Comparison of ENCODE assay signal across 9 mouse cellular contexts in the genomic region with DNA sequence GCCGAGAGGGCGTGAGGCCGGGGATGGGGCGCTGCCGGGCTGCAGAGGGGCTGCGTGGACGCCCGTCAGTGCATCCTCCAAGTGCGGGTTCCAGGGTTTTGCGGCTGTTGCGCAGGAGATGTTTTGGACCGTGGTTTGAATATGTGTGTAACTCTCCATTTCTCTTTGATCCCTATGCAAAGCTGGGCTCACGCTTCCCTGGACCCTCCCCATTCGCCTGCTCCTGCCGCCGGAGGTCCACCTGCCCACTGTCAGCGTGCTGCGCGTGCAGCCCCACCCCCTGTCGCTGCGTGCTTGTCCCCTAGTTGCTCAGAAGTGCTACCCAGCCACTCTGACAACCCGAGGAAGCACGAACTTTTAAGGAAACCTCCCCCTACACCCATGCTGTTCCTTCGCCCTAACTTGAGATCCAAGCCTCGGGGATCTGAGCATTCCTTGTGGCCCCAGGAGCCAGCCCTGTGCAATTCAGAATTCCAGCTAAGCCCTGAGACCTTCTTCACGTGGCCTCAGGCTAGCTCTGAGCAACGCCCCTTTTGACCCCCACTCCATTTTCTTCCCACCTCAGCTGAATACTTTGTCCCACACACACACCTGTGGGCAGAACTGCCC. TPM values are rescaled to one million over a fixed set of nuclear protein-coding genes. Genes with fewer than 3 reads are reported as not detected.
DNase-seq lines count a peak whose midpoint lies in the region; ATAC-seq and TF ChIP-seq lines count a peak whose summit lies in the region.
"Had no signal": no experiment of that assay in that cellular context is flagged by ENCODE, and none has a peak within 500 bp of the region (broad histone marks: within the 10 kb centered on the region; RNA-seq: fewer than 3 reads in every experiment).

No protein-coding gene starts in this region.

- peak overlapping the region; percentile 61 to 62 for H3K4me3 ChIP-seq in heart, embryonic 14.5 days (ENCODE audit: control insufficient read depth in 1 of 2, insufficient read depth in 1 of 2, low read depth in 1 of 2, low read length in 2 of 2)
- peak overlapping the region; percentile 63 to 96 for H3K4me3 ChIP-seq in ES-E14 (ENCODE audit: insufficient read depth in 1 of 2, low read depth in 1 of 2, low read length in 2 of 2, poor library complexity in 1 of 2, severe bottlenecking in 1 of 2)
- peak overlapping the region; percentile 65 for H3K4me3 ChIP-seq in forebrain, embryonic 16.5 days (replicated peaks; ENCODE audit: low read length)
- H3K4me3 ChIP-seq in liver, embryonic 16.5 days (ENCODE audit: low read depth, low read length): peak overlapping the region; percentile 59

- H3K27ac ChIP-seq in heart, embryonic 14.5 days (replicated peaks in 1 of 2; ENCODE audit: control insufficient read depth in 1 of 2, insufficient read depth in 1 of 2, low read depth in 2 of 2, low read length in 2 of 2): no peak overlapping the region
- H3K27ac ChIP-seq in ES-E14 (ENCODE audit: insufficient read depth, low read depth, low read length, poor library complexity, severe bottlenecking): no peak overlapping the region
- no peak overlapping the region for H3K27ac ChIP-seq in forebrain, embryonic 16.5 days (ENCODE audit: low read length)
- peak overlapping the region; percentile 80 for H3K27ac ChIP-seq in liver, embryonic 16.5 days (ENCODE audit: low read length)

- peaks cover 31% of the 10 kb centered on the region for H3K27me3 ChIP-seq in heart, embryonic 14.5 days (ENCODE audit: control insufficient read depth, insufficient read depth, low read length)
- H3K27me3 ChIP-seq in forebrain, embryonic 16.5 days (replicated peaks; ENCODE audit: control insufficient read depth, insufficient read depth, low read length): peaks cover 10% of the 10 kb centered on the region; the same call in 1 of the 2 replicates
- peaks cover 21% of the 10 kb centered on the region for H3K27me3 ChIP-seq in liver, embryonic 16.5 days (ENCODE audit: control insufficient read depth, insufficient read depth, low read depth, low read length)

- no peak for ATAC-seq in heart, embryonic 14.5 days (ENCODE audit: insufficient number of reproducible peaks, insufficient read depth, low FRiP score, low read depth)
- peak; percentile 36 for ATAC-seq in forebrain, embryonic 16.5 days
- no peak for ATAC-seq in liver, embryonic 16.5 days (ENCODE audit: low read depth)

- in situ Hi-C loops in ES-E14 (cut with MboI; ENCODE audit: low sequenced_read_pairs in 2 of 2, unreplicated experiment in 2 of 2): loop anchor here in 1 of 2 experiments (25.0 kb wide), 1 partner anchor 202 kb away; a partner anchor contains a TSS

- H3K4me1 ChIP-seq in heart, embryonic 14.5 days (ENCODE audit: control insufficient read depth in 2 of 2, insufficient read depth in 2 of 2, low read length in 2 of 2): peaks cover 18 to 26% of the 10 kb centered on the region in 2 experiments
- peaks cover 2 to 31% of the 10 kb centered on the region in 2 experiments; a peak in 2 of 4 replicates for H3K4me1 ChIP-seq in ES-E14 (ENCODE audit: control insufficient read depth in 2 of 2, insufficient read depth in 2 of 2, low read length in 2 of 2, poor library complexity in 1 of 2)
- peaks cover 9% of the 10 kb centered on the region for H3K4me1 ChIP-seq in forebrain, embryonic 16.5 days (replicated peaks; ENCODE audit: control insufficient read depth, insufficient read depth, low read length)
- peaks cover 16% of the 10 kb centered on the region for H3K4me1 ChIP-seq in liver, embryonic 16.5 days (ENCODE audit: control insufficient read depth, low read depth, low read length)

- no peaks in the 10 kb centered on the region for H3K9me3 ChIP-seq in heart, embryonic 14.5 days (ENCODE audit: control insufficient read depth, low read length)
- peaks cover 5% of the 10 kb centered on the region for H3K9me3 ChIP-seq in ES-E14 (ENCODE audit: control insufficient read depth, insufficient read depth, low read depth, low read length)
- no peaks in the 10 kb centered on the region for H3K9me3 ChIP-seq in forebrain, embryonic 16.5 days (ENCODE audit: control insufficient read depth, low read length)
- no peaks in the 10 kb centered on the region for H3K9me3 ChIP-seq in liver, embryonic 16.5 days (replicated peaks; ENCODE audit: control insufficient read depth, low read length)

- intact Hi-C loops in heart, postnatal 36 days (cut with DNase I): no loop called here

- WGBS in heart, embryonic 14.5 days: 5% methylated on average over 27 of the region's 27 CpGs
- 2% methylated on average over 27 of the region's 27 CpGs for WGBS in forebrain, embryonic 16.5 days
- WGBS in liver, embryonic 16.5 days (ENCODE audit: insufficient replicate concordance): 5% methylated on average over 27 of the region's 27 CpGs

- peak overlapping the region; percentile 98 for H3K4me2 ChIP-seq in heart, embryonic 14.5 days (ENCODE audit: low read length)
- peak overlapping the region; percentile 92 for H3K4me2 ChIP-seq in forebrain, embryonic 16.5 days (ENCODE audit: low read length)
- peak overlapping the region; percentile 61 for H3K4me2 ChIP-seq in liver, embryonic 16.5 days (ENCODE audit: low read depth, low read length)

- peak overlapping the region; percentile 68 for H3K9ac ChIP-seq in heart, embryonic 14.5 days (ENCODE audit: low read length)
- H3K9ac ChIP-seq in ES-E14 (ENCODE audit: insufficient read depth, low read depth, low read length, poor library complexity, severe bottlenecking): peak overlapping the region; percentile 31
- H3K9ac ChIP-seq in forebrain, embryonic 16.5 days (replicated peaks; ENCODE audit: low read depth, low read length): peak overlapping the region; percentile 65
- H3K9ac ChIP-seq in liver, embryonic 16.5 days (ENCODE audit: low read depth, low read length): peak overlapping the region; percentile 61

- DNase-seq in heart, postnatal 36 days: no peak
- no peak for DNase-seq in ES-E14 (ENCODE audit: low read depth, low spot score)
- no peak for DNase-seq in spleen, postnatal 36 days (ENCODE audit: low spot score in 2 of 2)
- no peak for DNase-seq in embryo, embryonic 9.5 days (ENCODE audit: extremely low spot score)
- no peak for DNase-seq in B cell, adult 2 months

- H3K36me3 ChIP-seq in heart, embryonic 14.5 days (ENCODE audit: control insufficient read depth, insufficient read depth, low read length): no peaks in the 10 kb centered on the region
- H3K36me3 ChIP-seq in ES-E14 (ENCODE audit: control insufficient read depth, insufficient read depth, low read length, poor library complexity, severe bottlenecking): no peaks in the 10 kb centered on the region
- H3K36me3 ChIP-seq in forebrain, embryonic 16.5 days (ENCODE audit: control insufficient read depth, insufficient read depth): no peaks in the 10 kb centered on the region
- H3K36me3 ChIP-seq in liver, embryonic 16.5 days (ENCODE audit: control insufficient read depth, insufficient read depth): no peaks in the 10 kb centered on the region
- H3K36me3 ChIP-seq: G1E had no signal

TF ChIP-seq in ES-E14, 5 proteins besides CTCF, POLR2A, EP300 and RAD21:
- TF ChIP-seq ZNF384 (IDR thresholded peaks at IDR 0.05; ENCODE audit: low read depth, low read length) (no peak), MAFK (IDR thresholded peaks at IDR 0.05; ENCODE audit: insufficient read depth, low read depth, low read length) (no peak), CHD2 (IDR thresholded peaks at IDR 0.05; ENCODE audit: low read depth, low read length) (no peak), ZC3H11A (IDR thresholded peaks at IDR 0.05; ENCODE audit: borderline replicate concordance, low read depth, low read length) (no peak), HCFC1 (IDR thresholded peaks at IDR 0.05; ENCODE audit: borderline replicate concordance, insufficient read depth, low read length) (no peak)

RNA-seq across cellular contexts. Expression of a gene that starts 0.8 kb away (rescaled TPM):
- 0.85 and 1.6 TPM in 2 replicates for polyA plus RNA-seq in heart, embryonic 14.5 days (2014; fragmentation: Nextera tagmentation; extraction: Ambion mirVana)
- total RNA-seq in heart, postnatal 36 days (2021): under 1 TPM; 0.38 to 0.50 TPM
- total RNA-seq in ES-E14 (2012; rRNA removed): 4.8 and 7.4 TPM in 2 replicates
- polyA plus RNA-seq in forebrain, embryonic 16.5 days (2015; fragmentation: Nextera tagmentation; extraction: Ambion mirVana): 4.5 and 9.5 TPM in 2 replicates
- 15.5 and 20.3 TPM in 2 replicates for polyA plus RNA-seq in liver, embryonic 16.5 days (2015; fragmentation: Nextera tagmentation; extraction: Ambion mirVana)
- polyA plus RNA-seq: G1E had no signal

RNA-seq across cellular contexts. Expression of a gene that starts 13.8 kb away (rescaled TPM):
- polyA plus RNA-seq in heart, embryonic 14.5 days (2014; fragmentation: Nextera tagmentation; extraction: Ambion mirVana): not detected in 2 replicates
- total RNA-seq in heart, postnatal 36 days (2021): under 1 TPM in 1 of 2 experiments, not detected in 1; 0.22 TPM
- total RNA-seq in ES-E14 (2012; rRNA removed): 0.67 and 0.69 TPM in 2 replicates
- polyA plus RNA-seq in forebrain, embryonic 16.5 days (2015; fragmentation: Nextera tagmentation; extraction: Ambion mirVana): 0.30 TPM in 1 of 2 replicates, not detected in the other
- polyA plus RNA-seq in liver, embryonic 16.5 days (2015; fragmentation: Nextera tagmentation; extraction: Ambion mirVana): 0.56 and 0.72 TPM in 2 replicates
- total RNA-seq: G1E had no signal
- polyA plus RNA-seq: G1E had no signal

RNA-seq across cellular contexts. Expression of a gene that starts 42.5 kb away (rescaled TPM):
- polyA plus RNA-seq in heart, embryonic 14.5 days (2014; fragmentation: Nextera tagmentation; extraction: Ambion mirVana): not detected in 2 replicates
- not detected for total RNA-seq in heart, postnatal 36 days (2021)
- total RNA-seq in ES-E14 (2012; rRNA removed): 0.79 TPM in 1 of 2 replicates, not detected in the other
- polyA plus RNA-seq in forebrain, embryonic 16.5 days (2015; fragmentation: Nextera tagmentation; extraction: Ambion mirVana): 0.60 and 0.63 TPM in 2 replicates
- polyA plus RNA-seq in liver, embryonic 16.5 days (2015; fragmentation: Nextera tagmentation; extraction: Ambion mirVana): not detected in 2 replicates
- total RNA-seq: G1E had no signal
- polyA plus RNA-seq: G1E had no signal

RNA-seq across cellular contexts. Expression of a gene that starts 54.5 kb away (rescaled TPM):
- not detected in 2 replicates for polyA plus RNA-seq in heart, embryonic 14.5 days (2014; fragmentation: Nextera tagmentation; extraction: Ambion mirVana)
- total RNA-seq in heart, postnatal 36 days (2021): not detected
- not detected in 2 replicates for total RNA-seq in ES-E14 (2012; rRNA removed)
- not detected in 2 replicates for polyA plus RNA-seq in forebrain, embryonic 16.5 days (2015; fragmentation: Nextera tagmentation; extraction: Ambion mirVana)
- 7.8 and 10.2 TPM in 2 replicates for polyA plus RNA-seq in liver, embryonic 16.5 days (2015; fragmentation: Nextera tagmentation; extraction: Ambion mirVana)
- total RNA-seq: G1E had no signal
- polyA plus RNA-seq: G1E had no signal
